Mouse (Mus musculus) stomach, postnatal 0 days (tissue): ENCODE results near the gene Fa2h. TPM values are rescaled to one million over a fixed set of nuclear protein-coding genes. Genes with fewer than 3 reads are reported as not detected.

Source experiments
- ATAC-seq: fragments of 200-750 bp; cut with Nextera tagmentation; 2 replicates; pipeline ENCODE4 v1.8.0; 2017; ENCODE audit not compliant: low FRiP score, low TSS enrichment
- DNase-seq: peaks from one replicate; pipeline ENCODE4 v3.0.0-alpha.2; 2016; ENCODE audit warnings: low spot score
- H3K27ac ChIP-seq: fragments of 300-500 bp; sonication (generic); replicated peaks from 2 replicates; pipeline ENCODE4 v1.5.1; 2014; ENCODE audit warnings: mild to moderate bottlenecking, control low read depth
- H3K27me3 ChIP-seq: fragments of 300-500 bp; sonication (generic); 2 replicates; pipeline ENCODE4 v1.6.1; 2014; ENCODE audit warnings: low read length; ENCODE audit not compliant: control insufficient read depth, insufficient read depth
- H3K36me3 ChIP-seq: fragments of 300-500 bp; sonication (generic); 2 replicates; pipeline ENCODE4 v1.6.1; 2014; ENCODE audit warnings: low read length, mixed read lengths; ENCODE audit not compliant: control insufficient read depth, insufficient read depth
- H3K4me1 ChIP-seq: fragments of 300-500 bp; sonication (generic); replicated peaks from 2 replicates; pipeline ENCODE4 v1.6.1; 2014; ENCODE audit warnings: antibody characterized with exemption; ENCODE audit not compliant: control insufficient read depth, insufficient read depth
- H3K4me2 ChIP-seq: fragments of 300-500 bp; sonication (generic); replicated peaks from 2 replicates; pipeline ENCODE4 v1.6.1; 2014; ENCODE audit warnings: low read depth, mild to moderate bottlenecking, control low read depth, moderate library complexity
- H3K4me3 ChIP-seq: fragments of 300-500 bp; sonication (generic); 2 replicates; pipeline ENCODE4 v1.5.1; 2014; ENCODE audit warnings: low read depth, low read length, control low read depth
- H3K9ac ChIP-seq: fragments of 300-500 bp; sonication (generic); 2 replicates; pipeline ENCODE4 v1.6.1; 2014; ENCODE audit warnings: mild to moderate bottlenecking, low read length, control low read depth, mixed read lengths
- H3K9me3 ChIP-seq: fragments of 300-500 bp; sonication (generic); 2 replicates; pipeline ENCODE4 v1.6.1; 2016; ENCODE audit warnings: low read length; ENCODE audit not compliant: control insufficient read depth
- CTCF ChIP-seq: IDR thresholded peaks from 2 replicates; pipeline ENCODE4 v1.5.1; 2016; ENCODE audit warnings: antibody characterized with exemption, low read depth, mild to moderate bottlenecking, moderate library complexity
- EP300 ChIP-seq: optimal IDR thresholded peaks from 2 replicates; pipeline ENCODE3; 2016; ENCODE audit warnings: antibody characterized with exemption
- WGBS: fragments of 180-500 bp; shearing (Covaris S2); extraction: QIAGEN DNeasy Blood & Tissue Kit; methylation state at CpG from one replicate; pipeline ENCODE4 v1.1.7; 2014; 5-methylcytosine and 5-hydroxymethylcytosine counted together
- polyA plus RNA-seq: library from polyadenylated mRNA; unstranded; fragments of >200 nt; fragmentation: Nextera tagmentation; extraction: Ambion mirVana; gene quantifications from 2 replicates; pipeline ENCODE4 v1.2.1, GENCODE M21; 2015

Fa2h gene
- polyA plus RNA-seq, 1 experiment from 2014 or later: 24.7 TPM

GRCm38 (mm10) chr8:111367350-111367749, 26.3 kb downstream of the Fa2h start:
- Histone ChIP-seq H3K27me3 (no peaks in the 10 kb centered on the region), H3K9ac (peak overlapping the region; percentile 18; the same call in 1 of the 2 replicates), H3K4me2 (peak overlapping the region; percentile 37), H3K27ac (peak overlapping the region; percentile 83), H3K4me1 (no peaks in the 10 kb centered on the region; the same call in 1 of the 2 replicates), H3K36me3 (no peaks in the 10 kb centered on the region), H3K4me3 (no peak overlapping the region), H3K9me3 (no peaks in the 10 kb centered on the region)
- DNase-seq: no peak
- ATAC-seq: no peak
- WGBS: 80% methylated on average over 8 of the region's 8 CpGs
- TF ChIP-seq CTCF: no peak
- TF ChIP-seq EP300: no peak

GRCm38 (mm10) chr8:111366610-111367234, 26.9 kb downstream of the Fa2h start:
- Histone ChIP-seq H3K4me2 (peak overlapping the region; percentile 37), H3K4me1 (no peaks in the 10 kb centered on the region; the same call in 1 of the 2 replicates), H3K4me3 (no peak overlapping the region), H3K9me3 (no peaks in the 10 kb centered on the region), H3K27me3 (no peaks in the 10 kb centered on the region), H3K9ac (peak overlapping the region; percentile 18; the same call in 1 of the 2 replicates), H3K36me3 (no peaks in the 10 kb centered on the region), H3K27ac (peak overlapping the region; percentile 83)
- WGBS: 27% methylated on average over 14 of the region's 14 CpGs
- TF ChIP-seq CTCF (no peak), EP300 (no peak)
- peak; percentile 94 for ATAC-seq
- peak; percentile 85 for DNase-seq

GRCm38 (mm10) chr8:111363489-111363888, 30.1 kb downstream of the Fa2h start:
- Histone ChIP-seq H3K4me2 (no peak overlapping the region), H3K4me3 (no peak overlapping the region), H3K4me1 (no peaks in the 10 kb centered on the region), H3K36me3 (no peaks in the 10 kb centered on the region), H3K27ac (no peak overlapping the region), H3K27me3 (no peaks in the 10 kb centered on the region), H3K9me3 (no peaks in the 10 kb centered on the region), H3K9ac (no peak overlapping the region)
- TF ChIP-seq CTCF (no peak), EP300 (no peak)
- DNase-seq: peak; percentile 28
- no peak for ATAC-seq
- 71% methylated on average over 8 of the region's 8 CpGs for WGBS

GRCm38 (mm10) chr8:111360579-111361209, 32.9 kb downstream of the Fa2h start:
- Histone ChIP-seq H3K4me2 (no peak overlapping the region), H3K4me3 (no peak overlapping the region), H3K27ac (no peak overlapping the region), H3K9me3 (no peaks in the 10 kb centered on the region), H3K27me3 (no peaks in the 10 kb centered on the region), H3K9ac (no peak overlapping the region), H3K4me1 (no peaks in the 10 kb centered on the region), H3K36me3 (no peaks in the 10 kb centered on the region)
- 59% methylated on average over 7 of the region's 7 CpGs for WGBS
- no peak for DNase-seq
- TF ChIP-seq EP300: no peak
- TF ChIP-seq CTCF: no peak
- ATAC-seq: peak; percentile 28; the same call in 1 of the 2 replicates

- WGBS: 64% methylated on average over 5 of the region's 5 CpGs
- no peak for TF ChIP-seq EP300
- TF ChIP-seq CTCF: no peak
- Histone ChIP-seq H3K4me3 (no peak overlapping the region), H3K36me3 (no peaks in the 10 kb centered on the region), H3K4me2 (no peak overlapping the region), H3K4me1 (no peaks in the 10 kb centered on the region), H3K9ac (no peak overlapping the region), H3K27me3 (no peaks in the 10 kb centered on the region), H3K27ac (no peak overlapping the region), H3K9me3 (no peaks in the 10 kb centered on the region)
- ATAC-seq (no peak; the same call in 1 of the 2 replicates), DNase-seq (no peak)
These were observed 33.7 kb downstream of the Fa2h start for GRCm38 (mm10) chr8:111359936-111360335.

- DNase-seq: no peak
- H3K27me3 ChIP-seq: no peaks in the 10 kb centered on the region
- TF ChIP-seq CTCF (peak; percentile 39), EP300 (no peak)
- H3K4me1 ChIP-seq: no peaks in the 10 kb centered on the region
- WGBS: 70% methylated on average over 1 of the region's 1 CpGs
- no peak overlapping the region for H3K4me3 ChIP-seq
- no peak for ATAC-seq
- no peak overlapping the region for H3K4me2 ChIP-seq
- no peaks in the 10 kb centered on the region for H3K9me3 ChIP-seq
- H3K27ac ChIP-seq: no peak overlapping the region
- H3K9ac ChIP-seq: no peak overlapping the region
- no peaks in the 10 kb centered on the region for H3K36me3 ChIP-seq
These were observed 34.7 kb downstream of the Fa2h start for GRCm38 (mm10) chr8:111358905-111359304.
